Mouse (Mus musculus): Measurements from ENCODE around the gene Olfr54. TPM values are rescaled to one million over a fixed set of nuclear protein-coding genes. Genes with fewer than 3 reads are reported as not detected.

The Olfr54 gene
- polyA plus RNA-seq, 1 experiment from 2014 or later, result not detected

Other genes starting within 250 kb of the Olfr54 start
- 19.8 and 22.0 TPM in 2 replicates for gene Zfp354c, start 186.5 kb upstream of the Olfr54 start, polyA plus RNA-seq (2015; fragmentation: Nextera tagmentation; extraction: Ambion mirVana)
- gene Zfp879, start 172.7 kb upstream of the Olfr54 start, polyA plus RNA-seq (2015; fragmentation: Nextera tagmentation; extraction: Ambion mirVana), result 0.52 and 0.58 TPM in 2 replicates
- gene Grm6, start 163.6 kb upstream of the Olfr54 start, polyA plus RNA-seq (2015; fragmentation: Nextera tagmentation; extraction: Ambion mirVana), result 0.09 and 0.18 TPM in 2 replicates
- 5.6 and 5.7 TPM in 2 replicates for gene Zfp454, start 126.6 kb upstream of the Olfr54 start, polyA plus RNA-seq (2015; fragmentation: Nextera tagmentation; extraction: Ambion mirVana)
- gene Zfp2, start 98.1 kb upstream of the Olfr54 start, polyA plus RNA-seq (2015; fragmentation: Nextera tagmentation; extraction: Ambion mirVana), result 9.5 and 11.0 TPM in 2 replicates
- gene Zfp354b, start 82.6 kb upstream of the Olfr54 start, polyA plus RNA-seq (2015; fragmentation: Nextera tagmentation; extraction: Ambion mirVana), result 1.0 and 1.3 TPM in 2 replicates
- gene 4933414I15Rik, start 70.5 kb upstream of the Olfr54 start, polyA plus RNA-seq (2015; fragmentation: Nextera tagmentation; extraction: Ambion mirVana), result not detected in 2 replicates
- not detected in 2 replicates for gene Prop1, start 60.5 kb upstream of the Olfr54 start, polyA plus RNA-seq (2015; fragmentation: Nextera tagmentation; extraction: Ambion mirVana)
- not detected in 2 replicates for gene Olfr1378, start 47.7 kb upstream of the Olfr54 start, polyA plus RNA-seq (2015; fragmentation: Nextera tagmentation; extraction: Ambion mirVana)
- not detected in 2 replicates for gene Olfr1377, start 32.3 kb upstream of the Olfr54 start, polyA plus RNA-seq (2015; fragmentation: Nextera tagmentation; extraction: Ambion mirVana)
- not detected in 2 replicates for gene Olfr51, start 10.6 kb upstream of the Olfr54 start, polyA plus RNA-seq (2015; fragmentation: Nextera tagmentation; extraction: Ambion mirVana)
- gene Olfr1375, start 33.9 kb downstream of the Olfr54 start, polyA plus RNA-seq (2015; fragmentation: Nextera tagmentation; extraction: Ambion mirVana), result not detected in 2 replicates
- 6.3 and 9.4 TPM in 2 replicates for gene Zfp354a, start 45.0 kb downstream of the Olfr54 start, polyA plus RNA-seq (2015; fragmentation: Nextera tagmentation; extraction: Ambion mirVana)
- gene Gm12569, start 206.2 kb downstream of the Olfr54 start, polyA plus RNA-seq (2015; fragmentation: Nextera tagmentation; extraction: Ambion mirVana), result not detected in 2 replicates
- 106 and 107 TPM in 2 replicates for gene Clk4, start 247.5 kb downstream of the Olfr54 start, polyA plus RNA-seq (2015; fragmentation: Nextera tagmentation; extraction: Ambion mirVana)
- gene BC049762, start 248.8 kb downstream of the Olfr54 start, polyA plus RNA-seq (2015; fragmentation: Nextera tagmentation; extraction: Ambion mirVana), result 0.28 and 0.72 TPM in 2 replicates

Measured in stomach, embryonic 15.5 days (tissue).